ENCODE assay signal across 8 mouse cellular contexts in the genomic region with DNA sequence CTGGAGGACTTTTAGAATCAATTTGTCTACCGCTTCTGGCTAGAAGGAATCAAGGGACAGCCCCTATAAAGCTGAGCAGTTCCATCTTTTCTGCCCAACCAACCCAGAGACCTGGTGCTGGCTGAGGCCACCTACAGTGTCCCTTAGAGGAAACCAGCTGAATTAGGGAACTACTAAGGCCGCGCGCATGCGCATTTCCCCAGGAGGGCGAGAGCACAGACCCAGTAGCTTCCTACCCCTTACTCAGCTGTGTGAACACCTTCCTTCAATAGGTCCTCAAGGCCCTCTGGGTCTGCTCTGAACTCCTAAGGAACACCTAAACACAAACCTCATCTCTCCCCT. TPM values are rescaled to one million over a fixed set of nuclear protein-coding genes. Genes with fewer than 3 reads are reported as not detected.
DNase-seq lines count a peak whose midpoint lies in the region; ATAC-seq and TF ChIP-seq lines count a peak whose summit lies in the region.

No protein-coding gene starts in this region.

- peak overlapping the region; percentile 96 for H3K27ac ChIP-seq in embryonic facial prominence, embryonic 15.5 days (replicated peaks)
- H3K27ac ChIP-seq in lung, postnatal 0 days (ENCODE audit: low read length) = peak overlapping the region; percentile 92

- H3K4me1 ChIP-seq in embryonic facial prominence, embryonic 15.5 days = peaks cover 37% of the 10 kb centered on the region
- H3K4me1 ChIP-seq in lung, postnatal 0 days (ENCODE audit: insufficient read depth, low read depth, low read length) = peaks cover 24% of the 10 kb centered on the region

- peak overlapping the region; percentile 68 for H3K4me3 ChIP-seq in embryonic facial prominence, embryonic 15.5 days (replicated peaks)
- H3K4me3 ChIP-seq in lung, postnatal 0 days (ENCODE audit: low read depth, low read length) = peak overlapping the region; percentile 60

- TF ChIP-seq EP300 in lung, postnatal 0 days (IDR thresholded peaks at IDR 0.05) = no peak

- H3K4me2 ChIP-seq in embryonic facial prominence, embryonic 15.5 days (replicated peaks) = peak overlapping the region; percentile 76
- H3K4me2 ChIP-seq in lung, postnatal 0 days (replicated peaks; ENCODE audit: low read depth, low read length) = peak overlapping the region; percentile 76

- intact Hi-C loops in heart, postnatal 14 days (cut with DNase I) = no loop called here

- 0% methylated on average over 6 of the region's 6 CpGs for WGBS in embryonic facial prominence, embryonic 15.5 days
- 6% methylated on average over 6 of the region's 6 CpGs for WGBS in lung, postnatal 0 days

- peaks cover 46% of the 10 kb centered on the region for H3K36me3 ChIP-seq in embryonic facial prominence, embryonic 15.5 days
- peaks cover 19% of the 10 kb centered on the region for H3K36me3 ChIP-seq in lung, postnatal 0 days (ENCODE audit: insufficient read depth, low read length)

- DNase-seq in 416B (ENCODE audit: low read depth) = peak; percentile 82
- peak; percentile 58 to 66 for DNase-seq in adrenal gland, postnatal 36 days
- peak; percentile 53 to 65 for DNase-seq in heart, postnatal 14 days
- peak; percentile 78 for DNase-seq in layer of hippocampus, adult 9-11 months
- peak; percentile 67 for DNase-seq in lung, postnatal 0 days (ENCODE audit: low spot score)
- peak; percentile 45 for DNase-seq in yolk sac, embryonic 10.5 days (ENCODE audit: low spot score)

- ATAC-seq in embryonic facial prominence, embryonic 15.5 days (ENCODE audit: insufficient number of reproducible peaks, low FRiP score, low TSS enrichment, low read depth) = no peak
- ATAC-seq in lung, postnatal 0 days = peak; percentile 26
- peak; percentile 69 for ATAC-seq in neutrophil, adult 5-6 weeks (ENCODE audit: extremely low read depth, insufficient number of reproducible peaks, low FRiP score, poor library complexity, severe bottlenecking)

- TF ChIP-seq CTCF in lung, postnatal 0 days (IDR thresholded peaks at IDR 0.05) = no peak

- H3K27me3 ChIP-seq in embryonic facial prominence, embryonic 15.5 days = no peaks in the 10 kb centered on the region
- no peaks in the 10 kb centered on the region for H3K27me3 ChIP-seq in lung, postnatal 0 days (replicated peaks; ENCODE audit: insufficient read depth, low read length)

- no peaks in the 10 kb centered on the region for H3K9me3 ChIP-seq in embryonic facial prominence, embryonic 15.5 days (replicated peaks)
- no peaks in the 10 kb centered on the region for H3K9me3 ChIP-seq in lung, postnatal 0 days (ENCODE audit: low read length)

- no peak overlapping the region; the same call in 1 of the 2 replicates for H3K9ac ChIP-seq in embryonic facial prominence, embryonic 15.5 days
- H3K9ac ChIP-seq in lung, postnatal 0 days (replicated peaks; ENCODE audit: low read depth) = no peak overlapping the region; the same call in 1 of the 2 replicates

RNA-seq across cellular contexts. Expression of gene Ccdc28b, which starts 1.3 kb away (rescaled TPM):
- 10 to 100 TPM; 32.8 to 34.2 TPM for total RNA-seq in adrenal gland, postnatal 36 days (2021)
- polyA plus RNA-seq in embryonic facial prominence, embryonic 15.5 days (2015; fragmentation: Nextera tagmentation; extraction: Ambion mirVana) = 63.3 and 66.7 TPM in 2 replicates
- total RNA-seq in heart, postnatal 14 days (2021) = 10 to 100 TPM; 40.7 to 46.5 TPM
- polyA plus RNA-seq in lung, postnatal 0 days (2015; fragmentation: Nextera tagmentation; extraction: Ambion mirVana) = 76.3 and 82.4 TPM in 2 replicates
- 42.6 and 53.2 TPM in 2 replicates for total RNA-seq in neutrophil, adult 5-6 weeks (2017)

RNA-seq across cellular contexts. Expression of gene Iqcc, which starts 6.1 kb away (rescaled TPM):
- 10 to 100 TPM; 26.2 to 28.0 TPM for total RNA-seq in adrenal gland, postnatal 36 days (2021)
- 31.8 and 34.1 TPM in 2 replicates for polyA plus RNA-seq in embryonic facial prominence, embryonic 15.5 days (2015; fragmentation: Nextera tagmentation; extraction: Ambion mirVana)
- 10 to 100 TPM; 16.3 to 17.6 TPM for total RNA-seq in heart, postnatal 14 days (2021)
- polyA plus RNA-seq in lung, postnatal 0 days (2015; fragmentation: Nextera tagmentation; extraction: Ambion mirVana) = 26.6 and 27.8 TPM in 2 replicates
- 25.7 and 27.5 TPM in 2 replicates for total RNA-seq in neutrophil, adult 5-6 weeks (2017)

RNA-seq across cellular contexts. Expression of gene Dcdc2b, which starts 10.9 kb away (rescaled TPM):
- 1 to 10 TPM in 1 of 2 experiments, under 1 TPM in 1; 0.73 to 2.6 TPM for total RNA-seq in adrenal gland, postnatal 36 days (2021)
- polyA plus RNA-seq in embryonic facial prominence, embryonic 15.5 days (2015; fragmentation: Nextera tagmentation; extraction: Ambion mirVana) = 3.4 and 3.7 TPM in 2 replicates
- 1 to 10 TPM; 1.2 TPM for total RNA-seq in heart, postnatal 14 days (2021)
- 16.1 and 20.1 TPM in 2 replicates for polyA plus RNA-seq in lung, postnatal 0 days (2015; fragmentation: Nextera tagmentation; extraction: Ambion mirVana)
- 0.49 and 3.8 TPM in 2 replicates for total RNA-seq in neutrophil, adult 5-6 weeks (2017)

RNA-seq across cellular contexts. Expression of gene Txlna, which starts 15.9 kb away (rescaled TPM):
- total RNA-seq in adrenal gland, postnatal 36 days (2021) = 10 to 100 TPM; 61.0 to 69.8 TPM
- polyA plus RNA-seq in embryonic facial prominence, embryonic 15.5 days (2015; fragmentation: Nextera tagmentation; extraction: Ambion mirVana) = 88.0 and 91.4 TPM in 2 replicates
- 10 to 100 TPM; 28.0 to 28.6 TPM for total RNA-seq in heart, postnatal 14 days (2021)
- 37.6 and 38.9 TPM in 2 replicates for polyA plus RNA-seq in lung, postnatal 0 days (2015; fragmentation: Nextera tagmentation; extraction: Ambion mirVana)
- 39.2 and 41.5 TPM in 2 replicates for total RNA-seq in neutrophil, adult 5-6 weeks (2017)

RNA-seq across cellular contexts. Expression of gene Tmem234, which starts 24.5 kb away (rescaled TPM):
- total RNA-seq in adrenal gland, postnatal 36 days (2021) = 10 to 100 TPM; 93.0 to 96.7 TPM
- 197 and 210 TPM in 2 replicates for polyA plus RNA-seq in embryonic facial prominence, embryonic 15.5 days (2015; fragmentation: Nextera tagmentation; extraction: Ambion mirVana)
- 10 to 100 TPM; 46.8 to 51.3 TPM for total RNA-seq in heart, postnatal 14 days (2021)
- 186 and 192 TPM in 2 replicates for polyA plus RNA-seq in lung, postnatal 0 days (2015; fragmentation: Nextera tagmentation; extraction: Ambion mirVana)
- total RNA-seq in neutrophil, adult 5-6 weeks (2017) = 164 TPM in 2 replicates
